Mouse (Mus musculus) granulocyte monocyte progenitor cell, adult 5-6 weeks (primary cell): ENCODE data around the gene Prlh. TPM values are rescaled to one million over a fixed set of nuclear protein-coding genes. Genes with fewer than 3 reads are reported as not detected.

Experiments
- ATAC-seq: replicated peaks from 2 replicates; pipeline ENCODE4 v1.8.0; 2016; ENCODE audit warnings: mild to moderate bottlenecking, moderate TSS enrichment, inconsistent platforms; ENCODE audit not compliant: poor library complexity, severe bottlenecking
- total RNA-seq, 2 experiments: library from RNA; stranded (forward) in 1 of 2; stranded (reverse) in 1 of 2; fragments of 200-712, 200-1000 nt in 1 of 2; fragments of >200 nt in 1 of 2; fragmentation: Nextera tagmentation in 1 of 2; gene quantifications; 2 replicates each; pipeline ENCODE4 v1.2.3; 2014 to 2017

The Prlh gene
- total RNA-seq (2014; fragmentation: Nextera tagmentation) (not detected in 2 replicates), total RNA-seq (2017) (not detected in 2 replicates)

DNA sequence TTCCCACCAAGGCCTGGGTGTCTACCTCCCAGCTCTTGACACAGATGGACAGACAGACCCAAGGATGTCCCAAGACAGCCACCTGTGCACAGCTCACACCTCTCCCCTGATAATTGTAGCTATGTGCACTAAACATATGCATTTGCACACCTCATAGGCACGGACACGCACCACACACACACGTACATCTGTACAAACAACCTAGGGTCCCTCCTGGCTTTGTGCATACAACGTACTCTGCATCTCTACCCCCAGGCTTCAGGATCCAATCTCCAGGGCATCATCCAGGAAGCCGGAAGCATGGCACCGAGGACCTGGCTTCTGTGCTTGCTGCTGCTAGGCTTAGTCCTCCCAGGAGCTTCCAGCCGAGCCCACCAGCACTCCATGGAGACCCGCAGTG, at the start of gene Prlh:
Gene Prlh (plus strand): TSS at position 301 of the 400 bp plus-strand sequence.
- no peak for ATAC-seq

DNA sequence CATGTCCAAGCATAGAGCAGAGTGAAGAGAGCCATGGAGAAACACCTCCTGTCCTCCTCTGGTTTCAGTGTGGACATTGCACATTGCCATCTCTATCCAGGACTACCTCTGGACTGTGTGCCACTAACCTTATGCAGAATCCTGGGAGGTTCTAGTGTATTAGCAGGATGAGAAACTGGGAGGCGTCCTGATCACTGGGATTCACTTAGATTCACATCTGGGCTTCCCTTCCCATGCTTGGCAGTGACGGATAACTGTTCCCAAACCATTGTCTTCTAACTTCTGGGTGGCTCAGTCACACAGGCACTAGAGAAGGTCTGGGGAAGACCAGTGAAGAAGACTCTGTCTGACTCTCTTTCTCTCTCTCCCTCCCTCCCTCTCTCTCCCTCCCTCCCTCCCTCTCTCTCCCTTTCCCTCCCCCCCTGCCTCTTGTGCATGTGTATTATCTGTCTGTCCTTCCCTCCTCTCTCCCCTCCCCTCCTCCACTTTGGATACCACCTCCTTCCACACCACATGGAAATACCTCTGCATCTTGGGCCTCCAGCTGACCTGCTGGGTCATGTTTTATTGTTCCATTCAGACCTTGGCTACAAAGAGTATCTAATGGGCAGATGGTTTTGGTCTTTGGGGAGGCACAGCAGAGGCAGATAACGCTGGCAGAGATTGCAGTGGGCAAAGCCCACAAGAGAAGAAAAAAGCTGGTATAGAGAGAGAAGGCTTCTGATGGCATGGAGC, 49.5 kb upstream of the Prlh start:
- no peak for ATAC-seq

DNA sequence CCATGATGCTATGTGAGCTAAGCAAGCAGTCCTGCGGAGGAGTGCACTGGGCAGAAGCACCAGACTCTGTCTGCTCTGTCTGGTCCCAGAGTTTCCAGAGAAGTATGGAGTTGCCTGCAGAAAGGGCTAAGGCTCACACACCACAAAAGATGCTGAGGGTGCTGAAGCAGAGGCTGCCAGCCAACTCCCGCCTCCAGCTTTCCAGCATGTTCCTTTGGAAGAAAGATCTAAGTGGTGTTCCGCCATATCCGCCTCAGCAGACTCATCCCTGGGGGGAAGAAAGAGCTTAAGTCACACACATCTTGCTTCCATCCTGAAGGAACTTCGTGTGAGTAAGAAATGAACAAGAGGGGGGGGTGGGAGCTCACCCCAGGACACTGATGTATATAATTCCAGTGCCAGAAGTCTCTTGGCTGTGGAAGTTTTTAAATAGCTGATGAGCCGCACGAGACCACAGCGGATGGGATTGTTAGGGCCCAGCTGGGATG, 48.9 kb upstream of the Prlh start:
- ATAC-seq = no peak

DNA sequence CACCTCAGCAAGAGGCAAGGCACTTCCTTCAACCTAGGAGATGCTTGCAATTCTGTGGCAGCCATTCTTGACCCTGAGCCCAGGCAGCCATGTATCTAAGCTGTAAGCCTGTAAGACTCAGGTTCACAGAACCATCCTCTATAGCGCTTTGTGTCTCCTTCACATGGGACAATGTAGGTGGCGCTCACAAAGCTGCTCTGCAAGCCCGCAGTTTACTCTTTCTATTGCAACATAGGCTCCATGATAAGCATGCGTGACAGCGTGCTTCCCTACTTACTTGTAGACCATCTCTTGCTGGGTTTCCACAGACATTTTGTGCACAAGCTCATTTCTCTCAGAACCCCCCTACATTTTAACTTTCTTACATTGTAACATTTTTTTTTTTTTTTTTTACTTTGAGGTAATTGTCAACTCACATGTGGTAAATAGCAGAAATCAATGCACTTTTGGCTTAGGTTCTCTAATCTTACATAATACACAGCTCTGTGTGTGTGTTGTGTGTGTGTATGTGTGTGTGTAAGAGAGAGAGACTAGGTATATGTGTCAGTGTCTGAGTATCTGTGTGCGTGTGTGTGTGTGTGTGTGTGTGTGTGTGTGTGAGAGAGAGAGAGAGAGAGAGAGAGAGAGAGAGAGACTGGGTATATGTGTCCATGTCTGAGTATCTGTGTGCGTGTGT, 48.0 kb upstream of the Prlh start:
- ATAC-seq = no peak

DNA sequence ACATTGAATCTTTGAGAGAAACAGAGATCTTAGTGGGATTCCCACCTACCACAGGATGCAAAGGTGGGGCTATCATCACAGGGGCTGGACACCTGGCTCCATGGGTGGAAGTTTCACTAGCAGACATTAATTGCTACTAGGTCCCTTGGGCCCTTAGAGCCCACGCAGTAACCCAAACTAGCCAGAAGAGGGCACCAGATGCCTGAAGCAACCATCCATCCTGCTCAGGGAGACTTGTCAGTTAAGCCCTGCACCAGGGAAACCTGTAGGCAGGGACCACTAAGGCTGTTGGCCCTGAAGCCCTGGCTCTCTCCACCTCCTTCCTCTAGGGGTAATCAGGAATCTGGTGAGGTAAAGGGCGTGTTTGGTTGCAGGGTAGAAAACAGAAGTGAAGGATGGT, 46.6 kb upstream of the Prlh start:
- ATAC-seq = peak; percentile 57

DNA sequence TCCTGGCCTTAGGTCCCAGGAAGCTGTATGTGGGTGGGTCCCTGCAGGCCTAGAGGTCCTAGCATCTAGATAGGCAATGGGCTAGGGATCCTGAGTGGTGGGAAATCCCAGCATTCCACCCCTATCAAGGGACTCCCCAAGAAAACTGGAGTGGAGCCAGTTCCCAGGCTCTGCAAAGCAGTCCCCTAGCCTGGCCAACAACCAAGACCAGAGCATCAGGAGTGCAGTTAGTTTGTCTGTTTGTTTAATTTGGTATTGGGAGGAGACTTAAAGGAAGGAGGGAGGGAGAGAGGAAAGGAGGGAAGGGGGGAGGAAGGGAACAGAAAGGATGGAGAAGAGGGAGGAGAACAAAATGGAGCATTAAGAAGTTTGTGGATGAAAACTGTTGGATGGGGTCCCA, 43.7 kb upstream of the Prlh start:
- no peak for ATAC-seq

DNA sequence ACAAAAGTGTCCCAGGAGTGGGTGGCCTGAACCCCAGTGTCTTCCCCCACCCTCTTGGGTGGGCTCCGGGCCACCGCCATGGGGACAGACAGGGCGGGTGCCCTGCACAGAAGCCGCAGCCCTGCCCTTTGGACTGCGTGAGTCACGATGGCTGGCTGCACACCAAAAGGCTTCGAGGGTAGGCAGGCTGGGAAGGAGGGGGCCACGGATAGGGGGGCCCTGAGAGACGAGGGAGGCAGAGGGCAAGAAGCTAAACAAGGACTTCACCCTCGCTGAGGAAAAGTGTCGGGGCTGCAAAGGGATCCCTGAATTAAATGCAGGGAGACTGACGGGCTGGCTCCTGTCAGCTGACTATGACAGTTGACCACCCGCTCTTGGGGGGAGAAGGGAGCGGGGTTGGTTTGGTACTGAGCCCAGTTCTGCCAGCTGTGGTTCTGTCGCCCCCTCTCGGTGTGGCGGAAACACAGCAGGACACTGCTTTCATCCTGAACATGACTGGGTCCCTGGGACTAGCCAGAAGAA, 43.2 kb upstream of the Prlh start:
- ATAC-seq = peak; percentile 35

DNA sequence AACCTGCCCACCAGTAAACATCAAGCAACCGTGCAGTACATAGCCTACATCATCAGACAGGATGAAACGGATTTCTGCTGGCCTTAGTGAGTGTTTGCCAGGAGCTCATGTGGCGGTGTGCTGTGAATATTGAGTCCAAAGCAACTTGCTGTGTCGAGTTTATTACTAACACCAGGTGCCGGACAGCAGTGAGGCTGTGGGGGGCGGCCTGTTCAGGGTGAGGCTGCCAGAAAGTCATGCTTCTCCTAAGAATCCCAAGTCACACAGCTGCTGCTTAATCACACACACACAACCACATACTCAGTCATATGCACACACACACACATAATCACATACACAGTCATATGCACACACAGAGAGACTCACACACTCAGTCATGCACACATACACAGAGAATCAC, 39.7 kb upstream of the Prlh start:
- no peak for ATAC-seq

DNA sequence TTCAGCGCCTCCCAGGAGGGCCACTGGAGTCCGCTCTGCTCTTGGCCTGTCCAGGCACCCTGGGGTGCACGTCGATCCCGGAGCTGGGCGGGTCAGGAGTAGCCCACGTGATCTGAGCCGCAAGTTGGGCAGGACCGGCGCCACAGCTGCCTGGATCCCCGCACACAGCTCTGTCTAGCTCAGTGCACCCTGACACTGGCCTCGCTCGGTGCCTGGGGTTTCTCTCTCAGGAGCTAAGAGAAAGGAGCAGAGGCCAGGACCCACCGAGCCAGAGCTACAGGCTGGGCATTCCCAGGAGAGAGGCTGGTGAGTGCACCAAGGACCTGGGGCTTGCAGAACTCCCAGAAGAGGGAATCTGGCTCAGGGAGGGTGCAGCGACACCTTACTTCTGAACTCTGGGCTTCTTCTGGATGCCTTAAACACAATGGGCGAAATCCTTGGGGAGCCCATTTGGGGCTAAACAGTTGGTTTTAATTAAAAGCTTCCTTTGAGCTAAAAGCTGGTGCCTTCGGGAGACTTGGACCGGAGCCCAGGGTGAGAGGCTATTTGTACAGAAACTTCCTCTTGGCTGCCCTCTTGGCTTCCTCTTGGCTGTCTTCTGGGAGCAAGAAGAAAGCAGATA, 37.8 kb upstream of the Prlh start, which contains the start of gene Mlph:
Gene Mlph (plus strand): TSS at position 138 of the 622 bp plus-strand sequence.
- peak; percentile 78 for ATAC-seq

DNA sequence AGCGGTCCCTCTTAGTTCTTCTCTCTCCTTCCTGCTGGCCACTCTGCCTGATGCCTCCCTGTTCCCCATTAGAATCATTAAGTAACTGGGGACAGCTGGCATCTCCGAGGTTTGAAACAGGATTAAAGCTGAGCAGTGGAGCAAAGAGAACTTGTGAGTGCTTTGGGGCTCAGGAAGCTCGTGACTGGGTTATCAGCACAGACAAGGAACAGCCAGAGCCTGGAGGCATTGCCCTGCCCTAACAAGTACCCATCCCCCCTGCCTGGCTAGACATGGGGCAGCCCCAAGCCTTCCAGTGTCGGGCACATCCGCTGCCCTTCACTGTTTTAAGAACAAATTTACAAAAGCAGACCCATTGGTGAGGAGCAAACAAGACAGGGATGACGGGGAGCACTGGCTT, 35.4 kb upstream of the Prlh start:
- no peak for ATAC-seq

DNA sequence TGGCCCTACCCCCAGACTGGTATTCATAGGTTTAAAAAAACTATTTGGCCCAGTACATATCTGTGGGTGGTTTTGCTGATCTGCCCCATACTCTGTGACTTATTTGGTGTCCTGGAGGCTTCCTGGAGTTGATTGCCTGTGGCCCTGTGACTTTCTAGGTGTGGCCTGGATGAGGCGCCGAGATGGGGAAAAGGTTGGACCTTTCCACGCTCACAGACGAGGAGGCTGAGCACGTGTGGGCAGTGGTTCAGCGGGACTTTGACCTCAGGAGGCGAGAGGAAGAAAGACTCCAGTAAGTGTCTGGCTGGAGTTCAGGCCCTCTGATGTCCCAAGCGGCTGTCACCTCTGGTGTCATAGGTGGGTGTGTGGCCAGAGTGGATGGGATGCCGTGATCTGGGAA, 31.2 kb upstream of the Prlh start:
- no peak for ATAC-seq

DNA sequence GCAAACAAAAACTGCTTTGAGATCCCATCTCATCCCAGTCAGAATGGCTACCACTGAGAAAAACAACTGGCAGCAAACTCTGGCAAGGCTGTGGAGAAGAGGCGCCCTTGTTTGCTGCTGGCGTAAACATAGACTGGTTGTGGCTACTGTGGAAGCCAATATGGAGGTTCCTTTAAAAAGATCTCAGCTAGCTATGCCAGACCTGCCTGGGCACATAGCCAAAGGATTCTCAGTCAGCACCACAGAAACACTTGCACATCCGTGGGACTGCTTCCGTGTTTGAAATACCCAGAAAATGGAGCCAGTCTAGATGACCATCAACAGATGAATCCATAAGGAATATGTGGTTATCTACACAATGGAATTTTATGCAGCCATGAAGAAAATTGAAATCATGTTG, 26.9 kb upstream of the Prlh start:
- ATAC-seq = no peak

DNA sequence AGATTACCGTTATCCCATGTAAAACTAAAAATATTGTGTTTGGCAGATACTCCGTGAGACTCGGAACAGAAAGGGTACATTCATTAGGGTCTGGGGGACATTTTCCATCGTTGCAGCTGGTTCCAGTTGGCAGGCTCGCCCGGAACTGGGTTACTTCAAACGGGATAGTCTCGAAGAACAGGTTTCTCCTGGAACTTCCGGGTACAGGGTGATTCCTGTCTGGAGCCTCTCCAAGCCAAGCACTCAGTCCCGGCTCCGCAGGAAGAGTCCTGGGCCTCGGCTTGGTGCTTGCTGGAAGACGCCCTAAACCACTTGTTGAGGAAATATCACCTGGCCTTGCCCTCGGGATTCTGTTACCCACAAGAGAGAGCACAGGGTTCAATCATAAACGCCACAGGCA, 25.6 kb upstream of the Prlh start:
- no peak for ATAC-seq

DNA sequence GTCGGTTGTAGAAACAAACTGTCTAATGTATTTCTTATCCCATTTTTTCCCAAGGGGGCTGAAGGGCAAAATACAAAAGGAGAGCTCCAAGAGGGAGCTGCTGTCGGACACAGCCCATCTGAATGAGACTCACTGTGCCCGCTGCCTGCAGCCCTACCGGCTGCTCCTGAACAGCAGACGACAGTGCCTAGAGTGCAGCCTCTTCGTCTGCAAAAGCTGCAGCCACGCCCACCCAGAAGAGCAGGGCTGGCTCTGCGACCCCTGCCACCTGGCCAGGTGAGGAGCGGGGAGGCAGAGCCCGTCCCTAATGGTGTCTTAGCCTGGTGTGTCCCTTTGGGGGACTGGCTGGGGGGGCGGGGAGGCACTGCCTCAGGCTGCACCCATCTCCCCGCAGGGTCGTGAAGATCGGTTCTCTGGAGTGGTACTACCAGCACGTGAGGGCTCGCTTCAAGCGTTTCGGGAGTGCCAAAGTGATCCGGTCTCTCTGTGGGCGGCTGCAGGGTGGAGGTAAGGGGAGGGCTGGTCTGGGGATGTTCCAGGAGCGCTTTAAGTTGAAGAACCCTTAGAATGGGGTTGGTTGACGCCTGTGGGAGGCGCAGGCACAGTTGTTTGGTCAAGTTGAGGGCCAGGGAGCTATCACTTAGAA, 24.9 kb upstream of the Prlh start:
- 0 out of 2 replicates have a peak, but pooled peaks have one; percentile 20 for ATAC-seq

DNA sequence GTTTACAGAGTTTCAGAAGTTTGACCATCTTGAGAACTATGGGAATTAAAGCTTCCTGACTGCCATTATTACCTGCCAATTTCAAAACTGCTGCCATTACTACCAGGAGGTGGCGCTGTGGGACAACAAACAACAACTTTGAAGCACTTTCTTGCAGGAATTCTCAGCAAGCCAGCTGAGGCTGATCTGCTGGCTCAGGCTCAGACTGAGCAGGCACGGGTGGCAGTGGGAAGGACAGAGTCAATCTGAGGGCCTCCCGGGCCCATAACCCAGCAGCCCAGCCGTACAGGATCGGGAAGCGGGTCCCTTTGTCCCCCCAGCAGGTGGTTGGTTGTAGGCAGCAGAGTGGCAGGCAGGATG, 24.4 kb upstream of the Prlh start:
- ATAC-seq = peak; percentile 73

DNA sequence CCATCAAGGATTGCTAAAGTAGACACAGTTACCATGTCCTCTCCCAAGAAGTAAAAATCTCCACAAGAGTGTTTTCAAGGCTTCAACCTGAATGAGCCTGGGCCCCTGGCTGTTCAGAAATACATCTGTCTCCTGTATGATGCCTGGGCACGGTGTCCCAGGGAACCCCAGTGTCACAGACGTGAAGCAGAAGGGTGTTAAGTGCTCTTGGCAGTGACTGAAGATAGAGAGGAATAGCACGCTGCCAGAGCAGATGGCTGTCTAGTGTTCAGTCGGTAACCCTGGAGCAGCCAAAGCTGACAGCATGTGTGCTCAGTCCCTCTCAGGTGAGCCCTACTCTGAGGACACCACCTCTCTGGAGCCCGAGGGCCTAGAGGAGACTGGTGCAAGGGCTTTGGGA, 19.9 kb upstream of the Prlh start:
- ATAC-seq = no peak

DNA sequence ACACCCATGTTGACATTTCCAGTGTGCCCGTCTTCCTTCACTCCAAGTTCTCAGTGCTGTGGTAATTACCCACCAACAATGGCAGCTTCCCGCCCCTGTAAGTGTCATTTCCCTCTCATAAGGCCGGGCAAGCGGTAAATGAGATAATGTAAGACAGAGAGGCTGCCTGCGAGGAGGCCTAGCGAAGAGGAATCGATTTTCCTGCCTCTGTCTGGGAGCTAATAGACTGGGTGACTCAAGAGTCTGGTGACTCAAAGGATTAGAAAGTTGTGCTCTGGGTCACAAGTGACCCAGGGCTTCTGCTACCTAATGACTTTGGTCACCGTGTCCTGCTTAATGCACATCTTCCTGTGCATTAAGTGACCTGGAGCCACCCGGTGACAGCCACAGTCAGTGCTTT, 15.9 kb upstream of the Prlh start:
- ATAC-seq = no peak

DNA sequence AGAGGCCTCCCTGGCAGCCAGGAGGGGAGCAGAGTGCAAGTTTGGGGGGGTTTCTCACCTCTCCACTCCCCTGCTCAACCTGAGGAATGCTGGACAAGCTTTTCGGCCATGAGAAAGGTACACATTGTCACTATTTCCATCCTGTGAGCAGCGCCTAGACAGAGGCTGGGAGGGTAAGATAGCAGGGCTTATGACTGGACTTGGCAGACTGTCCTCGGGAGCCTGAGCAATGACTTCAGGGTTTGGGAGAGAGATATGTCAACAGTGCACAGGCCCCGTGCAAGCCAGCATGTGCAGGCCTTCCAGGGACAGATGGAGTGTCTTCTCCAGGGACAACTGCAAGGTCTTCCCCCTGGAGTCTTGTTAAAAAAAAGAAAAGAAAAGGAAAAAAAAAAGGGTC, 12.9 kb upstream of the Prlh start:
- no peak for ATAC-seq

DNA sequence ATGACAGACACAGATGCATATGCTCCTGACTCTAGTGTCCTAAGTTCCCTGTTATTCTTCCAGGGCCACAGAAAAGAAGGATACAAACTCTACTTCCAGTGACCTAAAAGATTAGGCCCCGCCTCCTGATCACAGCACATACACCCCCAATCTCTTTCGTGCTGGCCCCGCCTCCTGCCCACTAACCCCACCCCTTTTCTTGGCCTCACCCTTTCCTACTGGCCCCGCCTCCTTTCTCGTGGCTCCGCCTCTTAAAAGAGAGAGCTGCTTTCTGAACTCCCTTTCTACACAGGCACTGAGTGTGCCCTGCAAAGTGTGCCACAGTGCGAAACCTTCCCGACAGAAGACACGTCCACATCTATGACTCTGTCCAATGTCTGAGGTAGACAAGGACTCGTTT, 7.7 kb upstream of the Prlh start:
- ATAC-seq = peak; percentile 42

DNA sequence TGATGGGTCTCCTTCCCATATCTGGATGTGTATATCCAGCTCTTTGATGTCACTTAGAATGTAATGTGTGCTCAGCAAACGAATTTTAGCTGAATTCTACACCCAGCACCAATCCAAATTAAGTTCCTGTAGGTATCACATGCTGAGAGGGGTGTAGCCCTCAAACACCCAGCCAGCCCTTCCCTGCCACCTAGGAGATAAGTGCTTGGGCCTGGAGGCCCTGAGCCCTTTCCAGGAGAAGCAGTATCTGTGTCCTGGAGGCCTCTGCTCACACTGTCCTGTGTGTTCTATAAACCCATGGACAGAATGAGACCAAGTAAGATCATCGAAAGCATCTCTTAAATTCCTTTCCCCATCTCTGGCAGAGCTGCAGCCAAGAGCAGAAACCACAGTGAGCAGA, 5.7 kb upstream of the Prlh start:
- no peak for ATAC-seq

DNA sequence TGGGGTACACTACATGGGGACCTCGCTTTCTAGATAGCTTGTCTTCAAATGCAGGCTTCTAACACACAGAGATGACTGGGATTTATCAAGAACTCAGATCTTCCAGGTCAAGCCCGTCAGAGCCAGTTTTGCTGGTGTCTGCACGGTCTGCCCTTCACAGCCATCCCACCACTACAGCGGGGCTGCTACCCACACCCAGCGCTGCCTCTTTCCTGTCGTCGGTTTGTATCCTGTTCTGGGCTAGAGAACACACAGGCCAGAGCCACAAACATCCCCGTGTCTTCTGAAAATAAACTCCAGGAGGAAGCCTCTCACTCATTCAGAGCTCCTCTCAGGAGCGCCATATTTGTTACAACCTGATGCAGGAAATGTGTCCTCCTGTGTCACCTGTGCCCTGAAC, 3.6 kb upstream of the Prlh start:
- ATAC-seq = no peak
